Mouse (Mus musculus): ENCODE data around the gene Csdc2.

DNA sequence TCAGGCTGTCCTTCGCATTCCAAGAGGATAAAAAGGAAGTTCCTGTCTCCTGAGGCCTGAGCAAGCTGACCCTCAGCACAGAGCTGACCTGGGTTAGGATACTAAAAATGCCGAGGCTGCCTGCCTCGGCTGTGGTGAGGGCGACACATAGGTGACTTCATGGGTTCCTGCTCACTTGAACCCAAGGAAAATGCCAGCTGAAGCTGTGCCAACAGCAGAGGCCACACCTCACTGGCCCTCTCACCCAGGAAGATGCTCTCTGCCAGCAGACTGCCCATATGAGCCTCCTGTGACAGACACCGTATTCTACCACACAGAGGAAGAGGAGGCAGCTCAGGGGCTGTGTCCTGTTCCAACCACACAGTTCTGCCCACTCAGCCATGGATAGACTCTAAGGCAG is 17.5 kb upstream of the Csdc2 start:
- TF ChIP-seq TAL1 (IDR thresholded peaks at IDR 0.05; ENCODE audit: low read length), result no peak
- TF ChIP-seq GATA1 (IDR thresholded peaks at IDR 0.05; ENCODE audit: low read length), result no peak
